Mouse (Mus musculus) limb, embryonic 12.5 days (tissue): ENCODE results near the gene Tas1r3. TPM values are rescaled to one million over a fixed set of nuclear protein-coding genes. Genes with fewer than 3 reads are reported as not detected.

ENCODE experiments used
- ATAC-seq: fragments of 200-750 bp; cut with Nextera tagmentation; 2 replicates; pipeline ENCODE4 v1.8.0; 2017; ENCODE audit warnings: low read depth, moderate TSS enrichment; ENCODE audit not compliant: insufficient number of reproducible peaks, insufficient read depth, low FRiP score, low TSS enrichment
- H3K27ac ChIP-seq: fragments of 300-500 bp; sonication (generic); 2 replicates; pipeline ENCODE4 v1.5.1; 2016; ENCODE audit warnings: mild to moderate bottlenecking, moderate library complexity
- H3K27me3 ChIP-seq: fragments of 300-500 bp; sonication (generic); 2 replicates; pipeline ENCODE4 v1.6.1; 2016; ENCODE audit warnings: mild to moderate bottlenecking, moderate library complexity
- H3K36me3 ChIP-seq: fragments of 300-500 bp; sonication (generic); 2 replicates; pipeline ENCODE4 v1.6.1; 2016; ENCODE audit warnings: mild to moderate bottlenecking, moderate library complexity
- H3K4me1 ChIP-seq: fragments of 300-500 bp; sonication (generic); replicated peaks from 2 replicates; pipeline ENCODE4 v1.6.1; 2016
- H3K4me2 ChIP-seq: fragments of 300-500 bp; sonication (generic); 2 replicates; pipeline ENCODE4 v1.6.1; 2016; ENCODE audit warnings: mild to moderate bottlenecking, moderate library complexity
- H3K4me3 ChIP-seq: fragments of 300-500 bp; sonication (generic); replicated peaks from 2 replicates; pipeline ENCODE4 v1.5.1; 2016; ENCODE audit warnings: mild to moderate bottlenecking
- H3K9ac ChIP-seq: fragments of 300-500 bp; sonication (generic); replicated peaks from 2 replicates; pipeline ENCODE4 v1.6.1; 2016; ENCODE audit warnings: mild to moderate bottlenecking, moderate library complexity
- H3K9me3 ChIP-seq: fragments of 300-500 bp; sonication (generic); 2 replicates; pipeline ENCODE4 v1.6.1; 2016; ENCODE audit warnings: mild to moderate bottlenecking, moderate library complexity
- WGBS: fragments of 180-500 bp; shearing (Covaris S2); methylation state at CpG from one replicate; pipeline ENCODE4 v1.1.7; 2016; 5-methylcytosine and 5-hydroxymethylcytosine counted together
- microRNA-seq: library from miRNA; unstranded; fragments of <30 nt; microRNA quantifications from one replicate; pipeline ENCODE4, GENCODE M21; 2017
- polyA plus RNA-seq: library from polyadenylated mRNA; unstranded; fragments of >200 nt; fragmentation: Nextera tagmentation; extraction: Ambion mirVana; gene quantifications from 2 replicates; pipeline ENCODE4 v1.2.1, GENCODE M21; 2016

The Tas1r3 gene
- polyA plus RNA-seq, 1 experiment from 2014 or later: 0.39 TPM

- H3K27ac ChIP-seq: no peak overlapping the region
- H3K4me2 ChIP-seq: no peak overlapping the region
- no peaks in the 10 kb centered on the region for H3K9me3 ChIP-seq
- WGBS: 93% methylated on average over 4 of the region's 4 CpGs
- peaks cover 21% of the 10 kb centered on the region for H3K4me1 ChIP-seq
- no peak for ATAC-seq
- no peaks in the 10 kb centered on the region for H3K27me3 ChIP-seq
- peaks cover 51% of the 10 kb centered on the region for H3K36me3 ChIP-seq
- no peak overlapping the region for H3K9ac ChIP-seq
- no peak overlapping the region for H3K4me3 ChIP-seq
These were observed 33.3 kb downstream of the Tas1r3 start for GRCm38 (mm10) chr4:155829866-155830265.

DNA sequence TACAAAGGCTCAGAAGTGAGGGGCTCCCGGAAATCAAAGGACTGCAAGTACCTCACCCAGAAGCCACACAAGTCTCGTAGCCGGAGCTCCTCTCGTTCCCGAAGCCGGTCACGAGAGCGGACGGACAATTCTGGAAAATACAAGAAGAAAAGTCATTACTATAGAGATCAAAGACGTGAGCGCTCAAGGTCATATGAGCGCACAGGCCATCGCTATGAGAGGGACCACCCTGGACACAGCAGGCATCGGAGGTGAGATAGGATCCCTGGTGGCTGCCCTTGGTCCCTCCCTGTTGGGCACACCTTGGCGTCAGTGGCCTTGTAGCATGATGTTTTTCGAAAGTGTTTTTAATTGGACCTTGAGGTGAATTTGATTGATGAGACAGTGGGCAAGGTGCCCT, 39.7 kb downstream of the Tas1r3 start:
- Histone ChIP-seq H3K4me2 (no peak overlapping the region), H3K27me3 (no peaks in the 10 kb centered on the region), H3K9me3 (no peaks in the 10 kb centered on the region), H3K4me3 (no peak overlapping the region), H3K36me3 (peaks cover 95% of the 10 kb centered on the region), H3K27ac (no peak overlapping the region), H3K4me1 (no peaks in the 10 kb centered on the region), H3K9ac (no peak overlapping the region)
- WGBS: 96% methylated on average over 16 of the region's 16 CpGs
- ATAC-seq: 0 out of 2 replicates have a peak, but pooled peaks have one; percentile 56

- WGBS: 83% methylated on average over 7 of the region's 7 CpGs
These were observed 42.1 kb downstream of the Tas1r3 start for GRCm38 (mm10) chr4:155821025-155821424.

DNA sequence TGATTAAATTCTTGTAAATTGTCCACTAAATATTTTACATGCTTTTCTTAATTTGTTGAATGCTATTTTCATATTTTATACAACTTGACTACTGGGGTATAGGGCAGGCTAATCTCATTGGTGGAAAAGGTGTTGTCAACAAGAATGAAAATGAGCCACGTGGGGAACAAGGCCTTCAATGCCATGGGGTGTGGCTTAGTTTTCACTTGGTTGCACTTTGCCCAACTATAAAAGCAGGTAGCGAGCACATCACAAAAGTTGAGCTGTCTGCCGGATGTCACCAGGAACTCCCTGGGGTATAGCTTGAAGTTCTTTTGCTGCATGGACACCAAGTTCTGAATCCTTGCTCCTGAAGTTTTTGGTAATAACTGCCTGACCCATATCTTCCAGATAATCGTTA, 45.6 kb downstream of the Tas1r3 start:
- Histone ChIP-seq H3K9me3 (no peaks in the 10 kb centered on the region), H3K4me3 (no peak overlapping the region), H3K4me1 (peaks cover 16% of the 10 kb centered on the region), H3K36me3 (peaks cover 88% of the 10 kb centered on the region), H3K4me2 (no peak overlapping the region), H3K27ac (no peak overlapping the region), H3K9ac (no peak overlapping the region), H3K27me3 (no peaks in the 10 kb centered on the region)
- WGBS: 85% methylated on average over 4 of the region's 4 CpGs
- no peak for ATAC-seq

More at GRCm38 (mm10) chr4:155821025-155821424, 42.1 kb downstream of the Tas1r3 start:
- H3K27ac ChIP-seq: no peak overlapping the region
- no peak for ATAC-seq
- no peak overlapping the region for H3K4me2 ChIP-seq
- no peaks in the 10 kb centered on the region for H3K9me3 ChIP-seq
- no peaks in the 10 kb centered on the region for H3K27me3 ChIP-seq
- H3K4me3 ChIP-seq: no peak overlapping the region
- H3K36me3 ChIP-seq: peaks cover 96% of the 10 kb centered on the region
- H3K4me1 ChIP-seq: no peaks in the 10 kb centered on the region
- H3K9ac ChIP-seq: no peak overlapping the region

- under 1% methylated on average over 49 of the region's 49 CpGs for WGBS
- Histone ChIP-seq H3K9me3 (no peaks in the 10 kb centered on the region), H3K4me3 (peak overlapping the region; percentile 99), H3K4me2 (peak overlapping the region; percentile 82), H3K27me3 (no peaks in the 10 kb centered on the region), H3K36me3 (peaks cover 76% of the 10 kb centered on the region), H3K9ac (peak overlapping the region; percentile 99), H3K4me1 (peaks cover 22% of the 10 kb centered on the region), H3K27ac (peak overlapping the region; percentile 94)
- ATAC-seq: peak; percentile 43; the same call in 1 of the 2 replicates
These were observed 50.4 kb downstream of the Tas1r3 start for GRCm38 (mm10) chr4:155812665-155813181.

- Histone ChIP-seq H3K9ac (peak within 1 kb of the TSS; percentile 99), H3K4me1 (peaks cover 22% of the 10 kb centered on the region), H3K9me3 (no peaks in the 10 kb centered on the region), H3K27ac (peak within 1 kb of the TSS; percentile 94), H3K27me3 (no peaks in the 10 kb centered on the region), H3K4me2 (peak within 1 kb of the TSS; percentile 82), H3K4me3 (peak within 1 kb of the TSS; percentile 99), H3K36me3 (peaks cover 76% of the 10 kb centered on the region)
- ATAC-seq: peak; percentile 98
- 1% methylated on average over 60 of the region's 60 CpGs for WGBS
These were observed 51.1 kb downstream of the Tas1r3 start, which contains the start of gene Ccnl2 for GRCm38 (mm10) chr4:155811929-155812664. Ccnl2 (plus strand) TSS chr4:155812489.

Small RNAs within 50 kb of the gene (microRNA-seq; reads per million reads assigned to microRNA genes)
- not detected for gene Gm22991

Other genes with a start within 250 kb of the Tas1r3 start
- gene Cdk11b, start 238.5 kb downstream of the Tas1r3 start, polyA plus RNA-seq: 78.4 and 82.4 TPM in 2 replicates
- not detected in 2 replicates for gene Gm10563, start 218.0 kb downstream of the Tas1r3 start, polyA plus RNA-seq
- 16.0 and 16.3 TPM in 2 replicates for gene Mmp23, start 210.0 kb downstream of the Tas1r3 start, polyA plus RNA-seq
- gene Mib2, start 194.2 kb downstream of the Tas1r3 start, polyA plus RNA-seq: 36.5 and 37.2 TPM in 2 replicates
- gene Fndc10, start 169.0 kb downstream of the Tas1r3 start, polyA plus RNA-seq: 9.3 and 11.2 TPM in 2 replicates
- 143 and 145 TPM in 2 replicates for gene Ssu72, start 158.6 kb downstream of the Tas1r3 start, polyA plus RNA-seq
- gene Tmem240, start 128.6 kb downstream of the Tas1r3 start, polyA plus RNA-seq: 1.4 and 1.6 TPM in 2 replicates
- gene Atad3a, start 102.3 kb downstream of the Tas1r3 start, polyA plus RNA-seq: 104 and 108 TPM in 2 replicates
- gene Vwa1, start 88.7 kb downstream of the Tas1r3 start, polyA plus RNA-seq: 8.3 and 8.8 TPM in 2 replicates
- 0.50 and 0.91 TPM in 2 replicates for gene Tmem88b, start 77.5 kb downstream of the Tas1r3 start, polyA plus RNA-seq
- 0.18 TPM in 1 of 2 replicates, not detected in the other for gene Ankrd65, start 72.9 kb downstream of the Tas1r3 start, polyA plus RNA-seq
- 217 and 228 TPM in 2 replicates for gene Mrpl20, start 60.5 kb downstream of the Tas1r3 start, polyA plus RNA-seq
- gene Ccnl2, start 50.9 kb downstream of the Tas1r3 start, polyA plus RNA-seq: 241 and 256 TPM in 2 replicates
- gene Aurkaip1, start 32.1 kb downstream of the Tas1r3 start, polyA plus RNA-seq: 146 and 151 TPM in 2 replicates
- gene Mxra8, start 23.7 kb downstream of the Tas1r3 start, polyA plus RNA-seq: 44.9 and 62.1 TPM in 2 replicates
- gene Dvl1, start 16.0 kb downstream of the Tas1r3 start, polyA plus RNA-seq: 5.5 and 14.7 TPM in 2 replicates
- 13.6 and 14.2 TPM in 2 replicates for gene Cptp, start 6.1 kb upstream of the Tas1r3 start, polyA plus RNA-seq
- gene Ints11, start 6.2 kb upstream of the Tas1r3 start, polyA plus RNA-seq: 82.0 and 82.9 TPM in 2 replicates
- gene Pusl1, start 28.4 kb upstream of the Tas1r3 start, polyA plus RNA-seq: 45.4 and 48.5 TPM in 2 replicates
- 18.4 and 25.5 TPM in 2 replicates for gene Acap3, start 28.5 kb upstream of the Tas1r3 start, polyA plus RNA-seq
- gene Ube2j2, start 80.5 kb upstream of the Tas1r3 start, polyA plus RNA-seq: 165 and 169 TPM in 2 replicates
- gene C1qtnf12, start 99.0 kb upstream of the Tas1r3 start, polyA plus RNA-seq: 27.1 and 31.6 TPM in 2 replicates
- 16.1 and 16.8 TPM in 2 replicates for gene B3galt6, start 129.3 kb upstream of the Tas1r3 start, polyA plus RNA-seq
- gene Sdf4, start 129.5 kb upstream of the Tas1r3 start, polyA plus RNA-seq: 131 and 139 TPM in 2 replicates
- 0.84 and 0.92 TPM in 2 replicates for gene Tnfrsf4, start 150.5 kb upstream of the Tas1r3 start, polyA plus RNA-seq
- 1.8 and 1.9 TPM in 2 replicates for gene Tnfrsf18, start 162.8 kb upstream of the Tas1r3 start, polyA plus RNA-seq
- gene Ttll10, start 196.1 kb upstream of the Tas1r3 start, polyA plus RNA-seq: 0.58 and 1.3 TPM in 2 replicates
- 59.9 and 63.1 TPM in 2 replicates for gene 9430015G10Rik, start 246.6 kb upstream of the Tas1r3 start, polyA plus RNA-seq